Mouse (Mus musculus) midbrain, embryonic 10.5 days (tissue): Measurements from ENCODE around the gene Ids. TPM values are rescaled to one million over a fixed set of nuclear protein-coding genes. Genes with fewer than 3 reads are reported as not detected.
A peak's percentile ranks its signal among the peaks of the same experiment; 100 is the strongest.
"Not testable (repeated sequence)": the region's sequence is repeated elsewhere in the genome, so short reads cannot be mapped to it uniquely, and the experiment has no call there.

Experiments
- DNase-seq: peaks from one replicate; pipeline ENCODE4 v3.0.0-alpha.2; 2017; ENCODE audit warnings: low spot score
- H3K27ac ChIP-seq: fragments of 300-500 bp; sonication (generic); replicated peaks from 2 replicates; pipeline ENCODE4 v1.5.1; 2016; ENCODE audit warnings: mild to moderate bottlenecking
- H3K27me3 ChIP-seq: fragments of 300-500 bp; sonication (generic); 2 replicates; pipeline ENCODE4 v1.6.1; 2016; ENCODE audit warnings: low read depth, mild to moderate bottlenecking; ENCODE audit not compliant: poor library complexity, severe bottlenecking
- H3K36me3 ChIP-seq: fragments of 300-500 bp; sonication (generic); 2 replicates; pipeline ENCODE4 v1.6.1; 2016; ENCODE audit warnings: mild to moderate bottlenecking, moderate library complexity
- H3K4me1 ChIP-seq: fragments of 300-500 bp; sonication (generic); 2 replicates; pipeline ENCODE4 v1.6.1; 2016
- H3K4me3 ChIP-seq: fragments of 300-500 bp; sonication (generic); 2 replicates; pipeline ENCODE4 v1.5.1; 2016; ENCODE audit warnings: mild to moderate bottlenecking, moderate library complexity
- H3K9me3 ChIP-seq: fragments of 300-500 bp; sonication (generic); replicated peaks from 2 replicates; pipeline ENCODE4 v1.6.1; 2016; ENCODE audit warnings: mild to moderate bottlenecking
- WGBS: fragments of 180-500 bp; shearing (Covaris S2); methylation state at CpG from one replicate; pipeline ENCODE4 v1.1.7; 2016; 5-methylcytosine and 5-hydroxymethylcytosine counted together
- polyA plus RNA-seq: library from polyadenylated mRNA; unstranded; fragments of >200 nt; fragmentation: Nextera tagmentation; extraction: Ambion mirVana; gene quantifications from 2 replicates; pipeline ENCODE4 v1.2.1, GENCODE M21; 2016

The Ids gene
- polyA plus RNA-seq = 1.5 and 2.4 TPM in 2 replicates

- Histone ChIP-seq H3K36me3 (0 out of 2 replicates have a peak, but pooled peaks cover 4% of the 10 kb centered on the region), H3K27ac (peak within 1 kb of the TSS; percentile 74), H3K27me3 (no peaks in the 10 kb centered on the region), H3K9me3 (no peaks in the 10 kb centered on the region), H3K4me1 (0 out of 2 replicates have a peak, but pooled peaks cover 3% of the 10 kb centered on the region), H3K4me3 (peak within 1 kb of the TSS; percentile 57)
- 28% methylated on average over 37 of the region's 45 CpGs for WGBS
- peak; percentile 81 for DNase-seq
Observed at GRCm38 (mm10) chrX:70364661-70365613, at the start of gene Ids. Gene Ids (minus strand): TSS chrX:70365084.

GRCm38 (mm10) chrX:70392636-70393035 lies 27.8 kb upstream of the Ids start:
- not testable (repeated sequence) for DNase-seq, H3K9me3 ChIP-seq, H3K4me3 ChIP-seq, H3K27ac ChIP-seq, H3K27me3 ChIP-seq, H3K36me3 ChIP-seq, H3K4me1 ChIP-seq

- no peak for DNase-seq
- 10% methylated on average over 11 of the region's 11 CpGs for WGBS
- H3K4me3 ChIP-seq = peak overlapping the region; percentile 63
- peak overlapping the region; percentile 82 for H3K27ac ChIP-seq
- no peaks in the 10 kb centered on the region for H3K27me3 ChIP-seq
- peaks cover 8% of the 10 kb centered on the region for H3K4me1 ChIP-seq
- H3K36me3 ChIP-seq = peaks cover 5% of the 10 kb centered on the region; the same call in 1 of the 2 replicates
- H3K9me3 ChIP-seq = no peaks in the 10 kb centered on the region
Observed at GRCm38 (mm10) chrX:70385962-70386351, 21.1 kb upstream of the Ids start.

- H3K9me3 ChIP-seq = no peaks in the 10 kb centered on the region
- DNase-seq = peak; percentile 59
- H3K27ac ChIP-seq = peak within 1 kb of the TSS; percentile 82
- peak within 1 kb of the TSS; percentile 63 for H3K4me3 ChIP-seq
- no peaks in the 10 kb centered on the region for H3K27me3 ChIP-seq
- WGBS = 22% methylated on average over 22 of the region's 22 CpGs
- peaks cover 5% of the 10 kb centered on the region; the same call in 1 of the 2 replicates for H3K36me3 ChIP-seq
- H3K4me1 ChIP-seq = peaks cover 8% of the 10 kb centered on the region
Observed at GRCm38 (mm10) chrX:70385276-70385961, 20.5 kb upstream of the Ids start, which contains the start of gene 1110012L19Rik. Gene 1110012L19Rik (plus strand): TSS chrX:70385877.

- no peak for DNase-seq
- Histone ChIP-seq H3K4me3 (peak overlapping the region; percentile 63), H3K27ac (peak overlapping the region; percentile 82), H3K36me3 (peaks cover 5% of the 10 kb centered on the region; the same call in 1 of the 2 replicates), H3K9me3 (no peaks in the 10 kb centered on the region), H3K4me1 (peaks cover 8% of the 10 kb centered on the region), H3K27me3 (no peaks in the 10 kb centered on the region)
- WGBS = 47% methylated on average over 3 of the region's 3 CpGs
Observed at GRCm38 (mm10) chrX:70384917-70385275, 20.0 kb upstream of the Ids start.

- H3K4me1 ChIP-seq, H3K27me3 ChIP-seq, H3K4me3 ChIP-seq, H3K36me3 ChIP-seq, H3K9me3 ChIP-seq, DNase-seq, H3K27ac ChIP-seq: not testable (repeated sequence)
- 62% methylated on average over 6 of the region's 6 CpGs for WGBS
Observed at GRCm38 (mm10) chrX:70374469-70375110, 9.7 kb upstream of the Ids start.

- not testable (repeated sequence) for H3K27ac ChIP-seq, DNase-seq, H3K4me3 ChIP-seq, H3K4me1 ChIP-seq, H3K9me3 ChIP-seq, H3K27me3 ChIP-seq, H3K36me3 ChIP-seq
- WGBS = 24% methylated on average over 2 of the region's 6 CpGs
Observed at GRCm38 (mm10) chrX:70369758-70370157, 4.9 kb upstream of the Ids start.

- DNase-seq = no peak
- Histone ChIP-seq H3K4me1 (0 out of 2 replicates have a peak, but pooled peaks cover 3% of the 10 kb centered on the region), H3K4me3 (peak overlapping the region; percentile 57), H3K27ac (no peak overlapping the region; the same call in 1 of the 2 replicates), H3K27me3 (no peaks in the 10 kb centered on the region), H3K36me3 (0 out of 2 replicates have a peak, but pooled peaks cover 4% of the 10 kb centered on the region), H3K9me3 (no peaks in the 10 kb centered on the region)
- WGBS = 82% methylated on average over 1 of the region's 1 CpGs
Observed at GRCm38 (mm10) chrX:70364202-70364601, 682 bp downstream of the Ids start.

GRCm38 (mm10) chrX:70363446-70363845 lies 1.4 kb downstream of the Ids start:
- no peak for DNase-seq
- Histone ChIP-seq H3K4me3 (peak overlapping the region; percentile 57; the same call in 1 of the 2 replicates), H3K27ac (no peak overlapping the region), H3K27me3 (no peaks in the 10 kb centered on the region), H3K36me3 (0 out of 2 replicates have a peak, but pooled peaks cover 5% of the 10 kb centered on the region), H3K4me1 (0 out of 2 replicates have a peak, but pooled peaks cover 3% of the 10 kb centered on the region), H3K9me3 (no peaks in the 10 kb centered on the region)
- 95% methylated on average over 5 of the region's 5 CpGs for WGBS

- no peak for DNase-seq
- Histone ChIP-seq H3K4me1 (0 out of 2 replicates have a peak, but pooled peaks cover 3% of the 10 kb centered on the region), H3K4me3 (no peak overlapping the region), H3K27me3 (no peaks in the 10 kb centered on the region), H3K36me3 (0 out of 2 replicates have a peak, but pooled peaks cover 9% of the 10 kb centered on the region), H3K27ac (no peak overlapping the region), H3K9me3 (no peaks in the 10 kb centered on the region)
- 84% methylated on average over 7 of the region's 7 CpGs for WGBS
Observed at GRCm38 (mm10) chrX:70362985-70363384, 1.9 kb downstream of the Ids start.

- H3K9me3 ChIP-seq = no peaks in the 10 kb centered on the region
- H3K4me3 ChIP-seq = no peak overlapping the region
- H3K4me1 ChIP-seq = no peaks in the 10 kb centered on the region
- WGBS = 29% methylated on average over 6 of the region's 6 CpGs
- peak; percentile 38 for DNase-seq
- no peaks in the 10 kb centered on the region for H3K27me3 ChIP-seq
- H3K36me3 ChIP-seq = no peaks in the 10 kb centered on the region
- H3K27ac ChIP-seq = no peak overlapping the region
Observed at GRCm38 (mm10) chrX:70330202-70330843, 34.6 kb downstream of the Ids start.
